Mouse (Mus musculus) spleen, adult 2 months (tissue): ENCODE results near the gene Miga1. TPM values are rescaled to one million over a fixed set of nuclear protein-coding genes. Genes with fewer than 3 reads are reported as not detected.

Experiments
- DNase-seq, 2 experiments: peaks; one replicate each; pipeline versions ENCODE4 v3.0.0 to v3.0.0-alpha.2; 2012 to 2021; ENCODE audit warnings: low spot score in 2 of 2, low read depth in 1 of 2
- H3K27ac ChIP-seq: fragments of 200-500 bp; 2 replicates; pipeline ENCODE4 v1.5.1; 2012; ENCODE audit warnings: low read length, inconsistent platforms; ENCODE audit not compliant: insufficient read depth
- H3K27me3 ChIP-seq: fragments of 200-500 bp; 2 replicates; pipeline ENCODE4 v1.6.1; 2012; ENCODE audit warnings: mild to moderate bottlenecking, moderate library complexity, low read length, inconsistent platforms; ENCODE audit not compliant: control insufficient read depth, insufficient read depth
- H3K36me3 ChIP-seq: fragments of 200-500 bp; 2 replicates; pipeline ENCODE4 v1.6.1; 2012; ENCODE audit warnings: mild to moderate bottlenecking, low read length, inconsistent platforms; ENCODE audit not compliant: control insufficient read depth, insufficient read depth
- H3K4me1 ChIP-seq: fragments of 200-500 bp; 2 replicates; pipeline ENCODE4 v1.6.1; 2011; ENCODE audit warnings: inconsistent platforms; ENCODE audit not compliant: control insufficient read depth, insufficient read depth, insufficient read length
- H3K4me3 ChIP-seq: fragments of 200-500 bp; 2 replicates; pipeline ENCODE4 v1.5.1; 2011; ENCODE audit warnings: mild to moderate bottlenecking, inconsistent platforms; ENCODE audit not compliant: insufficient read depth, insufficient read length; ENCODE audit errors: extremely low read depth
- CTCF ChIP-seq: fragments of 200-500 bp; IDR thresholded peaks from 2 replicates; pipeline ENCODE4 v1.5.1; 2011; ENCODE audit warnings: mild to moderate bottlenecking, inconsistent platforms; ENCODE audit not compliant: insufficient read depth, insufficient read length, insufficient replicate concordance; ENCODE audit errors: extremely low read depth
- POLR2A ChIP-seq: fragments of 200-500 bp; IDR thresholded peaks from 2 replicates; pipeline ENCODE4 v1.6.1; 2011; ENCODE audit warnings: low read depth, low read length, inconsistent platforms
- WGBS: fragments of 180-500 bp; shearing (Covaris S2); methylation state at CpG from one replicate; pipeline ENCODE4 v1.1.7; 2018; 5-methylcytosine and 5-hydroxymethylcytosine counted together
- polyA plus RNA-seq: library from polyadenylated mRNA; depleted of rRNA; stranded (reverse); fragments of >200 nt; gene quantifications from 2 replicates; pipeline ENCODE4 v1.2.3, GENCODE M21; 2012

Gene Miga1
- polyA plus RNA-seq, 1 experiment = 4.6 TPM

DNA sequence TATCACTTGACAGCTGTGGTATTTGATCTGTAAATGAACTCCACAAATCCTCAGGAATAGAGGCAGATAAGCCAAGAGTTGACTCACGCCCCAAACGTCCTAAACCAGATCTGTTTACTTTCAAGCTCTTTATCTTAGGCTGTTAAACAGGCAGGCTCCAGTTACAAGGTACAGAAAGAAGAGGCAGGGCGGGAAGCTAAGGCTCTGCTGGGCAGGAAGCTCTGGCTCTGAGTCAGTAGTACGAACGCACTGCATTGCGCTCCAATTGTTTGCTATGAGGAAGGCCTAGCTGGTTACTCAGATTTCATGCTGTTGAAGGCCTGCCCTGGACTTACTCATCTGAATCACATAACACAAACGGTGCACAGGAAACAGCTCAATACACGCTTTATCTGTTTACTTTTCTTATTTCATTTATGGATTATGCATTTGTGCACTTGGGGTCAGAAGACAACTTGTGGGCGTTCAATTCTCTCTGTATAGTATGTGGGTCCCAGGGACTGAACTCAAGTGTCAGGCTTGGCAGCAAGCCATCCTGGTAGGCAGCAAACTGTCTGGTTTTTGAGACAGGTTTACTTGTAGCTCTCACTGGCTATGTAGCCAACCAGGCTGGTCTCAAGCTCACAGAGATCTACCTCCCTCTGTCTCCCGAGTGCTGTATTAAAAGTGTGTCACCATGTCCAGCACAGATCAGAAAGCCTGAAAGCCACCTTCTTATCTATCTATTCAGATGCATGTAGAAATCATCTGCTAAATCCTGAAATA, 31.5 kb downstream of the Miga1 start:
- DNase-seq = no peak
- Histone ChIP-seq H3K36me3 (peaks cover 3% of the 10 kb centered on the region; the same call in 1 of the 2 replicates), H3K27me3 (no peaks in the 10 kb centered on the region), H3K4me1 (no peaks in the 10 kb centered on the region), H3K27ac (no peak overlapping the region), H3K4me3 (no peak overlapping the region)
- WGBS = 85% methylated on average over 10 of the region's 10 CpGs
- no peak for TF ChIP-seq CTCF
- TF ChIP-seq POLR2A = no peak

DNA sequence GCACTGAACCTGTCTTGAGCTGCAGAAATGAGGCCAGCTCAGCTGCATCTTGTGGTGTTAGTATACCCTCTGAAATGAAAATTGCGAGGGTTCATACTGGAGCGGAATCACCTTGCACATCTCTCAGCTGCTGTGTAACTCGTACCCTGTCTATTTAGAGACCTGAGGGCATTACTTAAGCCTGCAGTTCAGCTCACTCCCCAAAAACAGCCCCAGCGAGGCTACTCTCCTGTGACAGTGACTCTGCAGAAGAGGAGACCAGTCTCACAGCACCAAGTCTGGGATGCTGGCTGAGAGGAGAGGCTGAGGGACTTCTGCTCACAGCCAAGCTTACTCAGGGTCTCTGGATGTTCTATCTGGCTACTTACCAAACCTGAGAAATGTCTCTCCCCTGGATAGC, 34.2 kb downstream of the Miga1 start:
- DNase-seq = no peak
- Histone ChIP-seq H3K27ac (no peak overlapping the region), H3K4me3 (no peak overlapping the region), H3K27me3 (no peaks in the 10 kb centered on the region), H3K36me3 (0 out of 2 replicates have a peak, but pooled peaks cover 1% of the 10 kb centered on the region), H3K4me1 (no peaks in the 10 kb centered on the region)
- TF ChIP-seq CTCF = no peak
- no peak for TF ChIP-seq POLR2A
- WGBS = 93% methylated on average over 4 of the region's 4 CpGs

GRCm38 (mm10) chr3:152305080-152305479, 35.1 kb downstream of the Miga1 start:
- H3K27ac ChIP-seq = no peak overlapping the region
- 0 out of 2 replicates have a peak, but pooled peaks cover 1% of the 10 kb centered on the region for H3K36me3 ChIP-seq
- no peak overlapping the region for H3K4me3 ChIP-seq
- DNase-seq = no peak
- TF ChIP-seq CTCF (no peak), POLR2A (no peak)
- H3K4me1 ChIP-seq = no peaks in the 10 kb centered on the region
- H3K27me3 ChIP-seq = no peaks in the 10 kb centered on the region
- 92% methylated on average over 8 of the region's 8 CpGs for WGBS

- H3K27ac ChIP-seq = no peak overlapping the region
- 0 out of 2 replicates have a peak, but pooled peaks cover 1% of the 10 kb centered on the region for H3K36me3 ChIP-seq
- no peaks in the 10 kb centered on the region for H3K27me3 ChIP-seq
- WGBS = 90% methylated on average over 6 of the region's 6 CpGs
- no peak overlapping the region for H3K4me3 ChIP-seq
- TF ChIP-seq POLR2A (no peak), CTCF (no peak)
- H3K4me1 ChIP-seq = no peaks in the 10 kb centered on the region
- no peak for DNase-seq
Observed at GRCm38 (mm10) chr3:152304093-152304815, 36.0 kb downstream of the Miga1 start.

- H3K36me3 ChIP-seq = 0 out of 2 replicates have a peak, but pooled peaks cover 1% of the 10 kb centered on the region
- H3K27me3 ChIP-seq = no peaks in the 10 kb centered on the region
- H3K27ac ChIP-seq = no peak overlapping the region
- WGBS = 89% methylated on average over 9 of the region's 9 CpGs
- TF ChIP-seq POLR2A (no peak), CTCF (no peak)
- no peak overlapping the region for H3K4me3 ChIP-seq
- H3K4me1 ChIP-seq = no peaks in the 10 kb centered on the region
- no peak for DNase-seq
Observed at GRCm38 (mm10) chr3:152302991-152303390, 37.2 kb downstream of the Miga1 start.

GRCm38 (mm10) chr3:152300376-152301337, 39.5 kb downstream of the Miga1 start:
- Histone ChIP-seq H3K27me3 (no peaks in the 10 kb centered on the region), H3K36me3 (0 out of 2 replicates have a peak, but pooled peaks cover 1% of the 10 kb centered on the region), H3K4me1 (no peaks in the 10 kb centered on the region), H3K4me3 (no peak overlapping the region), H3K27ac (no peak overlapping the region)
- DNase-seq = no peak
- WGBS = 89% methylated on average over 14 of the region's 14 CpGs
- TF ChIP-seq POLR2A (no peak), CTCF (no peak)
